Mouse (Mus musculus): ENCODE results near the gene Pfn4.
"Not testable (repeated sequence)": the region's sequence is repeated elsewhere in the genome, so short reads cannot be mapped to it uniquely, and the experiment has no call there.

Pfn4 gene

GRCm38 (mm10) chr12:4788128-4788527, 19.3 kb downstream of the Pfn4 start:
- DNase-seq = not testable (repeated sequence)

GRCm38 (mm10) chr12:4793718-4794117, 24.9 kb downstream of the Pfn4 start:
- peak; percentile 49 to 59 for DNase-seq

GRCm38 (mm10) chr12:4797471-4797870, 28.6 kb downstream of the Pfn4 start:
- not testable (repeated sequence) for DNase-seq

DNA sequence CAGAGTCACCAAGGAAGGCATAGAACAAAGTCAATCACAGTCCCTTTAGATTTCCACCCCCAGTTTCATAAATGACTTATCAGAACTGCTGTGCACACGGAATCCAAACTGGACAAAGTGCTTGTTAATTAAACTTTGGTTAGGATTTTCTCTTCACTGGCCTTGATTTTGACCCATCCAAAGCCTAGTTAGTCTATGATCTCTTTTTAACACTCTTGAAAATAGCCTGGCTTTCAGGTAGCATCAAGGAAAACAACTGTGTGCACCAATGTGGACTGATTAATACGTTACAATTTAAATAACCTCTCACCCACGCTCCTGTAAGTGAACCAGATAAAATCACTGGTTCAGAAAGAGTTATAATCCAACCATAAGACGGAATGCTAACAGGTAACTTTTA, 42.2 kb downstream of the Pfn4 start:
- no peak for DNase-seq

DNA sequence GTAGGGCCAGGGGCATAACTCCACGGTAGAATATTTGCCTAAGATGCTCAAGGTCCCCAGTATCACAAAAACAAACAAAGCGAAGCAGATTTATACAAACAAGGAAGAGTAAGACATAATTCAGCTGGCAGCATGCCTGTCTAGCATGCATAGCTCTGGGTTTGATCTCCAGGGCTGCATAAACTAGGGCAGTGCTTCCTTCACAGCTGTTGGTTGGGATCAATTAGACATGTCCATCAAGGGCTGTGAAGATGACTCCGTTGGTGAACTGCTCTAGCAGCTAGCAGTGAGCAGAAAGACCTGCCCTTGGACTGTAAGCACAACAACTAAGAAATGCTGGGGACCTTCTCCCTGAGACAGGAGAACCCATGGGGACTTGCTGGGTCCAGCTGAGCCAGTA, 42.9 kb downstream of the Pfn4 start:
- no peak for DNase-seq

DNA sequence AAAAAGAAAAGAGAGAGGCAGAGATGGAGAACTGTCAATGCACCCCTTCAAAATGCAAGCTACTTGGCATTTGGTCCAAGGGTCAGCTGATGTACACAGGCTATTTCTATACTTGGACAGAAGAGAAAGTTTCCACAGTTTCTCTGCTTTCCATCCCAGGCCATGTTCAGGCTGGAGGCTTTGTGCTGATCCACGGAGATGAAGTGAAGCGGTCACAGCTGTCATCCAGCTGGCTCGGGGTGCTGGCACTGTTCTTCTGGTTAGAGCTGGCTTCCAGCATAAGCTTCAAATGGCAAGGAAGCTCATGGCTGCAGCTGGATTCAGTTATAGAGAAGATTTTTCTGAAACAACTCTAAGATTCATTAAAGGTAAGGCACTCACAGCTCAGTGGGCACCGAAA, 44.8 kb downstream of the Pfn4 start:
- DNase-seq = no peak

DNA sequence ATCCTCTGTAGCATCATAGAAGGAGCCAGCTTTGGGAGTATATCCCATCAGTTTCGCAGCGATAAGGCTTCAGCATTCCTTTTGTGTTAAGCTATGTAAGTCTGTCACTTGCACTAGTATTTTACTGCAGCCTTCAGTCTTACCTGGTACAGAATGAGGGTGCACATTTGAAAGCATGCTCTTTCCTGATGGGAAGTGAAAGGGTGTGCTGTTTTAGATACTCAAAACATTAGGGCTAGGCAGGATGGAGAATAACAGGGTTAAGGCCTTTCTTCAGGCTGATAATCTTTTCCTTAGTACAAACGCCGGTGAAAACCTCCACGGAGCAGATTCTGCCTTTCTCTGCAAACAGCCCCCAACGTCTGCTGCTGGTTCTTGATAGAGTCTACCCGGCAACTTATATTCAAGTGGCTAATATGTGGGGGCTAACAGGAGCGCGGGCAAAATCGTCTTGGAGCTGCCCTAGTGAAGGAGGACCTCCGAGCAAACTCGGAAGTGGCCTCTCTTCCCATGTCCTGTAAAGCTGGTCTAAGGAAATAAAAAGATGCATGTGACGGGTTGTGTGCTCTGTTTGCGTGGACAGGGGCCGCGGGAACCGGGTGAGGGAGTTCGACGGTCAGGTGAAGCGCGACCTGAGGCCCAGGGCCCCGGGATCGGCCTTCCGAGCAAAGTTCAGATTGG, 48.0 kb downstream of the Pfn4 start:
- no peak for DNase-seq

DNA sequence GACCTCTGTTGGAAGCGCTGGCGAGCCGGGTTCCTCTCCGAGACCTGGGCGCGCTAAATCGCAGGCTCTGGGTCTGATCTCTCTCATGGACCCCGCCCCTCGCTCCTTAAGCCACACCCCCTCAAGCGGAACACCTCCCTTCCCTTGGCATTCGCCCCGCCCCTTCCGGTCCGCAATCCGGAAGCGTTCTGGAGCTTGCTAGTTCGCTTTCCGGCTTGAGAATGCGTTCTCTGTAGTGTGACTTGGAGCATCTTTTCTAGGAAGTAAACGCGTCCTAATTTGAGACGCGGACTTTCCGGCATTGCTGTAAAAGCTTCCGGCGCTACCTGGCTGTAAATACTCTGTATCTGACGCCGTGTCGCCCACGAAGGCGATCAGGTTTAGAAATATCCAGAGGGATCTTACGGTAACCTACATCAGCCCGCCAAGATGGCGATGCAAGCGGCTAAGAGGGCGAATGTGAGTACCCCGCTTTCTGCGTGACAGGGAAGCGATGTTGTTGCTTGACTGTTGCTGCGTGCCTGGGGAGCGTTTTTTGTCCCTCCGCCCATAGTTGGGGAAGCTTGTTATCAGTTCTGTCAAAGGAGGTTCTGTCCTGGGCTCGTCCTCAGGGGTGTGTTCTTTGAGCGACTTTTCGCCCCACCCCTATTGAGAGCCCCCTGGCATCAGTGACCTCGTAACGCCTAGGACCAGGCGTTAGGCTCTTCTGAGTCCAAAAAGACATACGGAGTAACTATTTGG, 48.7 kb downstream of the Pfn4 start, which contains the start of gene Sf3b6:
Sf3b6 (plus strand) TSS at position 184 of the 741 bp plus-strand sequence.
- peak; percentile 99 to 100 for DNase-seq

DNA sequence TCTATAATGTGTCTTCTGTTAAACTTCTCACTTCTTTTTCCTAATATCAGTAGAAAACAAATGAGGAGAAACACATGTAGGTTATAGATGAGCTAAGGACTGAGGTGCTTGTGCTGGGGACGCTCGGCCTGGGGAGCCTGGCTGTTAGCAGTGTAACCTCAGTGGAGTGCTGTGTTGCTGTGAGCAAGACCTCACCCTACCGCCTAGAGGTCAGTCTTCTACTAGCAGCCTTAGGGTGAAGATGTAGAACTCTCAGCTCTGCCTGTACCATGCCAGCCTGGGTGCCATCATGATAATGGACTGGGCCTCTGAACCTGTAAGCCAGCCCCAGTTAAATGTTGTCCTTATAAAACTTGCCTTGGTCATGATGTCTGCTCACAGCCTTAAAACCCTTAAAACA, 58.4 kb downstream of the Pfn4 start:
- no peak for DNase-seq
